Comparison of ENCODE assay signal across 8 mouse cellular contexts in the genomic region with DNA sequence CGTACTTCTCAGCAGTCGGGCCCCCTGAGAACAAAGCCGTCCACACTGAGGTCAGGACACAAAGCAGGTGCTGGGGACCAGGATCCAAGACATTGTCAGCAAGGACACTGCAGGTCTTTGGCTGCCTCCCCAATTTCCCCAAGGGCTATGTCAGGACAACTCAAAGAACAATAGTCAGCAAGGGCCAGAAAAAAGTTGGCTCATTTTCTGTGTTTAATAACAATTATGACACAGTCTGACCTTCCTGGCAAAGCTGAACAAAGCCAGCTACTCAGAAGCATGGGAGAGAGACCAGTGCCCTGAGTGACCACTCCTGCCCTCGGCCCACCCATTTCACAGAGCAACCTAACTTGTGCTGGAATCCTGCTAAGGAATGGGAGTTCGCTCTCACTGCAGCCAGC. TPM values are rescaled to one million over a fixed set of nuclear protein-coding genes. Genes with fewer than 3 reads are reported as not detected.
DNase-seq lines count a peak whose midpoint lies in the region; ATAC-seq and TF ChIP-seq lines count a peak whose summit lies in the region.

No protein-coding gene starts in this region.

- peak; percentile 23; the same call in 1 of the 2 replicates for TF ChIP-seq POLR2A in testis, adult 2 months (IDR thresholded peaks at IDR 0.05; ENCODE audit: control insufficient read depth, low read depth, low read length)

- ATAC-seq in forebrain, embryonic 13.5 days = no peak

- 69% methylated on average over 5 of the region's 5 CpGs for WGBS in forebrain, embryonic 13.5 days

- DNase-seq in adrenal gland, adult (ENCODE audit: inconsistent age in 2 of 2, low spot score in 1 of 2) = peak; percentile 48 to 87
- DNase-seq in adrenal gland, adult 18-20 months (ENCODE audit: low spot score in 2 of 2) = no peak
- DNase-seq in ovary, adult 18-20 months (ENCODE audit: low spot score) = peak; percentile 26
- no peak for DNase-seq in ovary, postnatal 10 days (ENCODE audit: low spot score)
- DNase-seq in kidney, adult 8-10 months = peak; percentile 55 to 57
- DNase-seq in right cerebral cortex, postnatal 36 days (ENCODE audit: low spot score in 2 of 2) = no peak

- no peak for TF ChIP-seq CTCF in testis, adult 2 months (IDR thresholded peaks at IDR 0.05; ENCODE audit: control insufficient read depth, insufficient read depth, insufficient replicate concordance, low read depth, low read length)

- no peak overlapping the region for H3K4me2 ChIP-seq in forebrain, embryonic 13.5 days

- no peaks in the 10 kb centered on the region for H3K27me3 ChIP-seq in testis, adult 2 months (ENCODE audit: control insufficient read depth, insufficient read depth, low read length)
- no peaks in the 10 kb centered on the region for H3K27me3 ChIP-seq in forebrain, embryonic 13.5 days

- H3K9ac ChIP-seq in forebrain, embryonic 13.5 days = no peak overlapping the region

- H3K4me1 ChIP-seq in testis, adult 2 months (ENCODE audit: control insufficient read depth, insufficient read depth, low read length) = no peaks in the 10 kb centered on the region
- H3K4me1 ChIP-seq in forebrain, embryonic 13.5 days = no peaks in the 10 kb centered on the region

- H3K36me3 ChIP-seq in testis, adult 2 months (ENCODE audit: control insufficient read depth, insufficient read depth, low read length) = no peaks in the 10 kb centered on the region
- peaks cover 66% of the 10 kb centered on the region for H3K36me3 ChIP-seq in forebrain, embryonic 13.5 days (ENCODE audit: poor library complexity, severe bottlenecking)

- H3K4me3 ChIP-seq in testis, adult 2 months (ENCODE audit: control insufficient read depth, low read depth, low read length) = peak overlapping the region; percentile 72
- H3K4me3 ChIP-seq in forebrain, embryonic 13.5 days = no peak overlapping the region

- H3K27ac ChIP-seq in testis, adult 2 months (ENCODE audit: control insufficient read depth, insufficient read depth, low read depth, low read length) = peak overlapping the region; percentile 40; the same call in 1 of the 2 replicates
- no peak overlapping the region for H3K27ac ChIP-seq in forebrain, embryonic 13.5 days

- H3K9me3 ChIP-seq in forebrain, embryonic 13.5 days (replicated peaks) = no peaks in the 10 kb centered on the region

RNA-seq across cellular contexts. Expression of gene Plcg1, which starts 35.3 kb away (rescaled TPM):
- 10 to 100 TPM; 39.4 to 56.8 TPM for total RNA-seq in adrenal gland, adult 18-20 months (2021)
- polyA plus RNA-seq in testis, adult 2 months (2012; rRNA removed) = 17.7 and 19.4 TPM in 2 replicates
- 66.8 and 70.1 TPM in 2 replicates for polyA plus RNA-seq in forebrain, embryonic 13.5 days (2015; fragmentation: Nextera tagmentation; extraction: Ambion mirVana)

Comparison
In these comparisons a context has a peak if more than half of its experiments do, and no peak if none do; other contexts are left out.
1. DNase-seq: peak in adrenal gland, adult (2 of 2), ovary, adult 18-20 months (single experiment) and kidney, adult 8-10 months (2 of 2); none in adrenal gland, adult 18-20 months (0 of 2), ovary, postnatal 10 days (single experiment) and right cerebral cortex, postnatal 36 days (0 of 2).